Mouse (Mus musculus): ENCODE measurements at regions not wholly inside any gene's neighbourhood (a gene's known extent, or its start where the extent isn't known, plus 50 kb on each side); places are given as distances from the start of the nearest gene placed in this dataset.
A peak's percentile ranks its signal among the peaks of the same experiment; 100 is the strongest.

- peak; percentile 33 for DNase-seq
These were observed 186.9 kb downstream of the Tdh start for GRCm38 (mm10) chr14:63321931-63322510.

Measured in adrenal gland, postnatal 10 days (tissue).